Mouse (Mus musculus): ENCODE results near the gene Cxcr1. TPM values are rescaled to one million over a fixed set of nuclear protein-coding genes. Genes with fewer than 3 reads are reported as not detected.

Gene Cxcr1
- total RNA-seq (2021) = not detected
- long read RNA-seq, experiment 1 = 0 reads
- long read RNA-seq, experiment 2 = 0 reads

DNA sequence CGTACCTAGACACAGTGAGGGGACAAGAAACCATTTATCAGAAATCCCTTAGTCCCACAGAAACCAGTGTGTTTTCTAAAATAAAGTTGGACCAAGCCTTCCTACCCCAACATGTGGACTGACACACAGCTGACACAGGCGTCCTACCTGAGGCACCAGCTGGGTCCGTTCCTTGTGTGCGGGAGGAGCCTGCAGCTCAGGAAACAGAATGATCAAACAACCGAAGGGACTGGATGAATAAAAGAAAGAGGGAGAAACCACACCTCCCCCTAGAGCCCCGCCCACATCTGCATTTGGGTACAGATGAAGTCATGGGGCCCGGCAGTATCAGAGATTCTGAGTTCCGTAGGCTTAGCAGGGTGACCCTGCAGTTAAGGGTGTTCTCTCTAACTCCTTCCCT lies at the start of gene Cxcr1:
Gene Cxcr1, minus strand, starts transcription at position 187 of the 400 bp plus-strand sequence.
- DNase-seq = no peak

DNA sequence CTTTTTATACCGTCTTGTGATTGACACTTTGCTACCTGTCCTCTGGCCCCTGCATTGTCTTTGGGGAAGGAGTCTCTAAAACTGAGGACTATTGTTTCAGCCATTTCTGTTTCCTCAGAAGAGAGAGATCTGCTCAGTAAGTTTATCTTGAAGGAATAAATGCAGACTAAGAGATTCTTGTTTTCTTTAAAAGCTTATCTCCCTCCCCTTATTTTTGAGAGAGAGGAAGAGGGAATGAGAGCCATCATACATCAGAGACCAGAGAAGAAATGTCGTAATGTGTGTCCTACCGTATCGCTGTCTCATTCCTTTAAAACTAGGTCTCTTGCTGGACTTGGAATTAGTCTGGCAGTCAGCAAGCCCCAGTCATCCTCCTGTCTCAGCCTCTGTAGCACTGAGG lies 46.4 kb upstream of the Cxcr1 start:
- DNase-seq = no peak

DNA sequence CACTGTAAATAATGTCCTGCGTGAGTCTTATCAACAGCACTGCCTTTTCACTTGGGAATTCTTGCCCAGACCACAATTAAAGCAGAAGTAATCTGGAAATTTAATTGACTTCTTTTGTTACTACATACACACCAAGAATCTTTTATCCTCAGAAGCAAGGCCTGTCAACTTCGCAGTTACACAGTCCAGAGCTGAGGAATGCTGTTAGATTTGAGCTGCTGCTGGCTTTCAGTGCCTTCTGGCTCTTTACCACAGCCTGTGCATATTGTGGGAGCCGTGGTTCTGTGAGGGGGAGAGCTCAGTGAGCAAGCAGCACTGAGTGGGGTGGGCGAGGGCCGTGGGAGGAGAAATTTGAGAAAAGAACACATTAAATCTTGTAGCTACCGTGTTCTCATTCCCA lies 45.9 kb upstream of the Cxcr1 start:
- DNase-seq = no peak

DNA sequence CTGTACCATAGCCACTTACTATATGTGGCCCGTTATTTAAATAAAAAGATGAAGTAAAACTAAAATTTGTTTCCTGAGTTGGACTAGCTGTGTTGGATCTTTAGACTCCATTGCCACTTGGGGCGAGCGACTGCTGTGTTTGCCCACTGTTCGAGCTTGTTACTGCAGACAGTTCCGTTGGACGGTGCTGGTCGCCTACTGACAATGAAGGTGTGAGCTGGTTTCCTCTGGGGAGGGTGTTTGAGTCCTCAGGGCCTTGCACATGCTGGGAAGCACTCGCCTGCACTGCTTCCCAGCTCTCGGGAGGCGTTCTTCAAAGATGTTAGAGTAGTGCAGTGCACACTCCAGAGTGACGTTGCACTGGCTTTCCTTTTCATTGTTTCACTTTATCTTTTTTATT lies 45.2 kb upstream of the Cxcr1 start:
- no peak for DNase-seq

DNA sequence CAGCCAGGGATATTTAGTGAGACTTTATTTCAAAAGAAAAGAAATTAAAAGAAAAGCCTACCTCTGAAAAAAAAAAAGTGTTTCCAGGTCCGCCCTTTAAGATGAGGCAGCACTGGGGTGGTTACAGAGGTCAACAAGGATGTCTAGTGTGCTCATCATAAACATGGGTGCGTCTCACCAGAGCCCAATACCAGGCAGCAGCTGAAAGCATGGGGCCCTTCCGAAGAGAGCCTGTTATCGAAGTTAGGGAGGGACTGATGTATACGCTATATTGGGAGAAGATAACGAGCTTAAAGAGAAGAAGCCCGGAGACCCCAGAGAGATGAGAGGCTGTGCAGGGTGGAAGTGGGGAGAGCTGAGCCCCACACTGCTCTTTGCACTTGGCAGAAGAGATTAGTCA lies 44.7 kb upstream of the Cxcr1 start:
- no peak for DNase-seq

DNA sequence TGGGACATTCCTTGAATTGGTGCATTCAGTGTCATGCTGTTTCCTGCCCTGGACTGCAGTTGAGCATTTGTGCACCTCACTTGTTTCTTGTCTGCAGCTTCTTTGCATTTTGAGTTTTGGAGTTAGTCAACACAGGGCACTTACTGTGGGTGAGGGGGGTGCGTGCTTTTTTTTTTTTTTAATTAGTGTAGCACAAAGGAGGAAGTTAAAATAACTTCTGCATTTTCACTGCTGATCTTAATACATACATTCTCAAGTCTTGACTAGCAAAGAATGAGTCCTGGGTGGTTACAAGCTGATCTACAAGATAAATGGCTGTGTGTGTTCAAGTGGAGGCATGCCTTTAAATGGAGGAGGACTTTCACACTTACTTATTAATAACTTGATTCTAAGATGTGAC lies 43.7 kb upstream of the Cxcr1 start:
- no peak for DNase-seq

DNA sequence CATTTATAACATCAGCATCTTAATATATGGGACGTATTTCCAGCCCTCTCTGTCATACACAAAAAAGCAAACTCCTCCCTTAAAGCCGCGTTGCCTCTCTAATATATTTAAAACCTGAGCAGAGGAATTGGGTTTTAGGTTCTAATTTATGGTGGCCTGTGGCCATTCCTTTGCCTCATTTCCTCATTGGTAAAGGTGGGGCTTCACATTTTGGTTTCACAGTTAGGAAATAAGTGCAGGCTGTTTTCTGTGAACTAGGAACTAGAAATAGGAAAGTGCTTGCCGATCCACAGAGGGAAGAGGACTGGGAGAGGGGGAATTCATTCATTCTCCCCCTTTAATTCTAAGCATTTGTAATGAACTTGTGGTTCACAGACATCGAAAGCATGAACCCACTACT lies 43.2 kb upstream of the Cxcr1 start:
- no peak for DNase-seq

DNA sequence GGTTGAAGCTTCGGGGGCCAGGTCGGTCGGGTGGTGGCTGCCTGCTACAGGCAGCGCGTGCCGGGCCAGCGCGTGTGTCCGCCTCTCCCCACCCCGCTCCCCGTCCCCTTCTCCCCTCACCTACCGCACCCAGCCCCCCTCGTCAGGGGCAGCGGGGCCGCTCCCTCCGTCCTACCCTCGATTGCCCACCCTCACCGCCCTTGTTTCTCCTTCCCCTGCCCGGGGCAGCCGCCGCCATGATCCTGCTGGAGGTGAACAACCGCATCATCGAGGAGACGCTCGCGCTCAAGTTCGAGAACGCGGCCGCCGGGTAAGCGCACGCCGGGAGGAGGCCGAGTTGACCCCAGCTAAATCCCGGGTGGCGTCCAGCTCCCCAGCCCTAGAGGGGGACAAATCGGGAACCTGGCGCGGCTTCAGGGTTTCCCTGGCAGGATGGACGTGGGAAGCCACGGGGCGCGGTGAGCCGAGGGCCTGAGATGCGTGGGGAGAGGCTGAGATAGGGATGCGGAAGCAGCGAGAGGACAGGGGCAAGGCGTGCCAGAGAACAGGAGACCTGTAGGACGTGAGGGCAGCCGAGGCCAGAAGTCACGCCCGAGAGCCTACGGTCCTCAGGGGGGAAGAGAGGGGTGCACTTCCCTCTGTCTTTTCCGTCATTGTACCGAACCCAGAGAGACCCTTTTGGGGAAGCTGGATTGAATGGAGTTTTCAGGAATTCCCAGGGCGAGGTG lies 42.3 kb upstream of the Cxcr1 start:
- peak; percentile 22 for DNase-seq

DNA sequence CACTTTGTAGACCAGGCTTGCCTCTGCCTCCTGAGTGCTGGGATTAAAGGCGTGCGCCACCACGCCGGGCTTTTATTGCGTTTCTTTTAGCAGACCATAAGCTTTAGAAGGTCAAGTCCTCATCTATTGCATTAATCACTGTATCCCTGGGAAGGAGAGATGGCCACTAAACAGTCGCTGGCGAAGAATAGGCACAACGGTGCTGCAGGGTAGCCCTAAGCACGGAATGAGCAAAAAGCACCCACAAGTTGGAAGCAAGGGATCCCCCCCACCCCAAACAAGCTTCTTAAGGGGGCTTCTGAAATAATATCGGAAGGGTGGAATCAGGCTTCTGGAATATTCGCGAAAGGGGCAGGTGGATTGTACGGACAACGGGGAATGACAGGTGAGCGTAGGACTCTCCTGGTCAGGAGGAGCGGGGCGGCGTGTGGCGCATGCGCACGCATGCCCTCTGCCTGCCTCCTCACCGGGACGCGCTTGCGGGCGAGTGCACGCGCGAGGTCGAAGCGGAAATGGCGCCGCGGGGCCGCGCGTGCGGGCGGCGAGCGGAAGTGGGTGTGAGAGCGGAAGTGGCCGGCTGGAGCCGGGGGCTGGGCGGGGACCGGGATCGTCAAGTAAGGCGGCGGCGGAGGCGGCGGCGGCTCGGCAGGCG lies 41.6 kb upstream of the Cxcr1 start, which contains the start of gene Arpc2:
Gene Arpc2, plus strand, starts transcription at position 147 of the 652 bp plus-strand sequence.
- peak; percentile 97 for DNase-seq

DNA sequence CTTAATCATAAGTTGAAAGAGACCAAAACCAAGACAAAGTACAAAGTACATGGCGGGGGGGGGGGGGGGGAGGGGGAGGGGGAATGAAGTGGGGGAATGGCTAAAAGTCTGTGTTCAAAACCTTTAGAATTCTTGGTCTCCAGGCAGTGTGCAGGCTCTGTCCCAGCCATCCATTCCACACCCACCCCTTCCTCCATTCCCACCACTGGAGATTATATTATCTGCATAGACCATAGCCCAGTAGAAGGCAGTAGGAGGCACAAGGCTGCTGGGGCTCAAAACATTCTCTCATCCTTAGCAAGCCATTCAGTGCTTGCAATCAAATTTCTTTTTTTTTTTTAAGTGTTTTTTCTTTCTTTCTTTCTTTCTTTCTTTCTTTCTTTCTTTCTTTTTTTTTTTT lies 36.6 kb upstream of the Cxcr1 start:
- no peak for DNase-seq

DNA sequence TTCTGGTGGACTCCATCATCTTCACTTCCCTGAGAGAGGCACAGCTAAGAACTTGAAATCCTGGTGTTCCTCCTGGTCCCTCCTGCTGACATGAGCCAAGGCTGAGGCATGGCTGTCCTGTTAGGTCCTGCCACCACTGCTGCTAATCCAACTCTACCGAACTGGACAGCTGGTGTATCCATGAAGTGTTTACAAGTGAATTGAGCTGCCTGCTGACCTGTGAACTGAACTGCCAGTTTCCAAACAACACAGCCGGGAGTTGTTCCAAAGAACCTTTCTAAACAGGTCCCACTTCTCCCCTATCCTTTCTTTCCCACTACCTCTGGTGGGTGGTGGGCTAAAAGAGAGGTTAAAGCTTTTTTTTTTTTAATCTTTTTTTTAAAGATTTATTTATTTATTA lies 35.5 kb upstream of the Cxcr1 start:
- no peak for DNase-seq

DNA sequence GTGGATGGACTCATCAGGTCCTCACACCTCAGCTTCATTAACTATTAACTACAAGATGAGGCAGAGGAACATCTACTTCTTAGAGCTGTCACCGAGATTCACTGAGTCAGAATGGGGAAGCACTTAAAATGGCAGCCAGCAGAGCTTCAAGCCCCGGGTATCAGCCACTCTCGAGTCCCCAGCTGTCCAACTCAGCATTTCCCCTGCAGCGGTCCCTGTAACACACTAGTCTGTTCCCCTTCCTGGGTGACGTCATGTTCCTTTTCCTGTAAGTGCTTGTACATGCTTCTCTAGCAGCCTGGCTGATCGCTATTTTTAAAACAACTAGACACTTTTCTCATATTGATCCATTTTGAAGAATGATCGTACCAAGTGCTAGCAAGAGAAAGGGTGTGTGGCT lies 32.9 kb upstream of the Cxcr1 start:
- peak; percentile 29 for DNase-seq

DNA sequence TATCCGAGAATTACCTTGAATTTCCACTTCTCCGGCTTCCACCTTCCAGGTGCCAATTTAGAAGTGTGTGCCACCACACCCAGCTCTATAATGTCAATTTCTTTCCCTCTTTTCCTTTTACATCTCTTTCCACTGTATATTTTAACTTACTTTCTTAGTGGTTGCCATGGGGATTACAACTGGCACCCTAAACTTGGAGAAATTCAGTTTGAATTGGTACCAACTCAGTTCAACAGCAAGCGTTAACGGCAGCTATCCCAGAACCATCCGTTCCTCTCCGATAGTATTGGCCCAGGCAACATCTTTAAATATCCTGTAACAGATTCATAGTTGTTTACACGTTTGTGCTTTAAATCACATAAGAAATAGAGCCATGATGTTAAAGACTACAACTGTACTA lies 25.5 kb upstream of the Cxcr1 start:
- DNase-seq = no peak

DNA sequence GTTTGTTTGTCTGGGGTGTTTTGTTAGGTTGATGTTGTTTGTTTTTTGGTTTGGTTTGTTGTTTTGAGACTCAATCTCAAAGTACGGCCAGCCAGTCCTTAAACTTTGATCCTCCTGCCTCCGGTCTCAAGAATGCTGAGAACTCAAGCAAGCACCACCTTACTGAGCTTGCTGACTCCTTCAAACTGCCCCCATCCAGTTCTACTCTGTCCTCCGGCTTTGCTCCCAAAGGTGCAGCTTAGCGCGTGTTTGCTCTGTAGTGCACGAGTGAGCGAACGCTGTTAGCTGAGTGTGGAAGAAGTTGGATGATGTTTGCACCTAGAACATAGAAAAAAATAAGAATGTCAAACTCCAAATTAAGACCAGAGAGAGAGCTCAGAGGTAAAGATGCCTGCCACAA lies 14.5 kb upstream of the Cxcr1 start:
- no peak for DNase-seq

DNA sequence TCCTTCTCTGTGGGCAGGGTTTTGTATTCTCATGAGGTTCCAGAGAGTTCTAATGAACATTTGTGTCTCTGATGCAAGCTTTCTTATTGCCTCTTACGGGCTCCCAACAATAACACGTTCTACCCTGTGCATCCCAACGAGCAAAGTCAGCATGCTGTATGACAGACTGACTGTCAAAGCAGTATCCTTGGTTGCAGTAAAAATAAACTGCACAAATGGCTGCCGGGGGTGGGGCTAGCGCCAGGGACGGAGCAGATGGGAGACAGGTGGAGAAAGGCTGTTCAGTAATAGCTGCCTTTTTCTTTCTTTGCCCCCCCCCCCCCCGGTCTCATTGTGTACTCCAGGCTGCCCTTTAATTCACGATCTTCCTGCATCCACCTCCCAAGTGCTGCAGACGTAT lies 13.5 kb upstream of the Cxcr1 start:
- DNase-seq = no peak

DNA sequence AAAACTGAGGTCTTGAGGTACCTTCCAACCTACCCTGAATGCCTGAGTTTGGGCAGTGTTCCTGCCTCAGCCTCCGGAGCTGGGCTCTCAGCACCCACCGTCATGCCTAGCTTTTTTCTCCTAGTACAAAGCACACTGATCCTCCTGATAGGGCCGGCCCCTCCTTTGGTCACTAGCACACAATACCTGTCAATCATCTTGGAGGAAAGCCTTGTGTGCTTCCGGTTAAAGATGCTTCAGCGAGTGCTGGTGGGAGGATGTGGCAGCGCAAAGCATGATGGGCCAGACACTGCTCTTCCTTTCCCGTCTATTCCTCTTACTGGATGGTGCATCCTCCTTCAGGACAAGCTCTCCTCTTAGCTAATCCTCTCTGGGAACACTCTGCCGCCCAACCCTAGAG lies 12.2 kb upstream of the Cxcr1 start:
- DNase-seq = no peak

DNA sequence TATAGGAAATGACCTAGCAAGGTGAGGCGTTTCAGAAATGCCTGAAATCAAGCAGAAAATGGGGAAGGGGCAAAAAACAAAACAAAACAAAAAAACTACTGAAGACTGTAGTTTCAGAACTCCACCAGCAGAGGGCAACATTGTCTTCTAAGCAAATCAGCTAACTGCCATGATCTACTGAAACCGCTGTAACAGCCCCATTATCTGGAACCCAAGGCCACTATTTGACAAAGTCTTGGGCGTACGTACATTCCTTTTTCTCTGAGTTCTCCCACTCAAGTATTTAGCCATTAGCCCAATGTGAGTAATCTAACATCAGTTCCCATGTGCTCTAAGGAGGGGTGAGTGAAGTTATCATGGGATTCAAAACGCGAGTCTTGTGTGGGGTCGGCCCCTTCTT lies 11.4 kb upstream of the Cxcr1 start:
- DNase-seq = no peak

DNA sequence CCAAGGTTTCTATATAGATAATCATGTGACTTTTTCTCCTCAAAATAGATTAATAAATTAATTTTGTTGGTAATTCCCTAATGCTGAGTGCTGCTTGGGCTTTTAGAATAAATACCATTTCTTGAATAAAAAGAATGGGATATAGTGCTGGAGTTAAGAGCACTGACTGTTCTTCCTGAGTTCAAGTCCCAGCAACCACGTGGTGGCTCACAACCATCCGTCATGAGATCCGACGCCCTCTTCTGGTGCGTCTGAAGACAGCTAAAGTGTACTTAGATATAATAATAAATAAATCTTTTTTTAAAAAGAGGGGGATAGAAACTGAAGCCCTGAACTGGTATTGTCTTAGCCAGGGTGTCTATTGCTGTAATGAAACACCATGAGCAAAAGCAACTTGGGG lies 9.0 kb upstream of the Cxcr1 start:
- DNase-seq = no peak

DNA sequence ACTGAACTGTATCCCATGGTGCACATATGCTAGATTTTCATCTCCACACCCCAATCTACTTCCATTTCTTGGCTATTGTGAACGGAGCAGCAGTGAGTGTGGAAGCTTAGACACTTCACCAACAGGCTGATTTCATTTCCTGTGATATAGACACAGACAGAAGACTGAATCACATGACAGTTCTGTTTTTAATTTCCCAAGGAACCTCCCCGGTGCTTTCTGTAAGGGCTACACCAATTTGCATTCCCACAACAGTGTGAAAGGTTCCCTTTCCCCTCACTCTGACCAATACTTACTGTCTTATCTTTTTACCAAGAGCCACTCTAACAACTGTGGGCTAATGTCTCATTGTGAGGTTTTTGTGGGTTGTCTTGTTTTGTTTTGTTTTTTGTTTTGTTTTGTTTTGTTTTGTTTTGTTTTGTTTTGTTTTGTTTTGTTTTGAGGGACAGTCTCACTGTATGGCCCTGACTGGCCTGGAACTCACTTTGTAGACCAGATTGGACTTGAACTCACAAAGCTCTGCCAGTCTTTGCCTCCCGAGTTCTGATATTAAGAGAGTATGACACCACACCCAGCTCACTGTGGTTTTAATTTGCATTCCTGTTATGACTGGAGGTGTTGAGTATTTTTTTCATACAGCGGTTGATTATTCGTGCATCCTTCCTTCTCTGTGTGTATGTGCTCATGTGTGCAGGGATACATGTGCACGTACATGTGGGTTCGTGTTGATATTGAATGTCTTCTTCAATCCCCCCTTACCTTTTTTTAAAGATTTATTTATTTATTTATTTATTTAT lies 6.8 kb upstream of the Cxcr1 start:
- no peak for DNase-seq

DNA sequence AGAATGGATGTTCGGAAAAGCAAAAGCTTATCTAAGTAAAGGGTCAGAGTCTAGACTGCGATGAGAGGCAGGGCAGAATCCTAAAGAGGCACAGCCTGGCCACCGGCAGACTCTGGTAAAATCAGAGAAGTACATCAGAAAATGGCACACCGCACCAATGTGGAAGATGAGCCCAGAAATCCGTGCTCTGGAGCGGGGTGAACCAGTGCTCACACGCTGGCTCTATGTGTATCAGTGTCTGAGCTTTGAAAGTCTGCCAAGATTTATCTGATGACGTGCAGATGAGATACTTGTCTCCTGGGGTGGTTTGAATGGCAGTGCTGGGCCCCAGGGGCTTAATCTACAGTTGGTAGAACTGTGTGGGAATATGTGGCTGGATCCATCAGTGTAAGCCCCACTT lies 4.6 kb upstream of the Cxcr1 start:
- DNase-seq = no peak

DNA sequence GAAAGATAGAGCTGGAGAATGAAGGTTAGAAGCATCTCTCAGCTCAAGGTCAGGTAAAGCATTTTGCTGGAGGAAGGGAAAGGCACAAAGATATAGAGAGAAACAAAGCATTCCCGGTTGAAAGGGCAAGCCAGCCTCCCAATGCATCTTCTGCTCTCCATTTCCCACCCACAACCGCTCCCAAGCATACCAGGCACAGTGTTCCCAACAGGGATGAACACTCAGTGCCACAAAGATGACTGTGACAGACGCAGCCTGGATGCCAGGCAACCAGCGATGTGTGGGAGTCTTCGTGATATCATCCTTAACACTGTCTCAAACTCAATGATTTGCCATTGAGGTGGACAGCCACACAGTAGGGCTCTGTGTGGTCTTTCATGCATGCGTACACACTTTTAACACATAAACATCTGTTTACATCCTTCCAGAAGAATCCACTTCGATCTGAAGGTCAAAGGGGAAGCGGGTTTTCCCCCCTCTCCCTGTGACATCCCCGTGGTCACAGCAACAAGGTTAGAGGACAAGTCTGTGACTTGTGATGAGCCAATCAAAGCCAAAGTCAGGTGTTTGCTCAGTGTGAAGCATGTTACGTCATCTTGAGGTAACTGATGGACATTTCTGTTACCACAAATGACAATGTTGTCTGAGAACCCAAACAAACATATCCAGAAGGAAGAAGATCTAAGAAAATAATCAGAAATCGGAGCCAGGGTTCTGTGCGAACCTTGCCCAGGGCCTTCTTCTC lies 3.5 kb upstream of the Cxcr1 start:
- DNase-seq = no peak

DNA sequence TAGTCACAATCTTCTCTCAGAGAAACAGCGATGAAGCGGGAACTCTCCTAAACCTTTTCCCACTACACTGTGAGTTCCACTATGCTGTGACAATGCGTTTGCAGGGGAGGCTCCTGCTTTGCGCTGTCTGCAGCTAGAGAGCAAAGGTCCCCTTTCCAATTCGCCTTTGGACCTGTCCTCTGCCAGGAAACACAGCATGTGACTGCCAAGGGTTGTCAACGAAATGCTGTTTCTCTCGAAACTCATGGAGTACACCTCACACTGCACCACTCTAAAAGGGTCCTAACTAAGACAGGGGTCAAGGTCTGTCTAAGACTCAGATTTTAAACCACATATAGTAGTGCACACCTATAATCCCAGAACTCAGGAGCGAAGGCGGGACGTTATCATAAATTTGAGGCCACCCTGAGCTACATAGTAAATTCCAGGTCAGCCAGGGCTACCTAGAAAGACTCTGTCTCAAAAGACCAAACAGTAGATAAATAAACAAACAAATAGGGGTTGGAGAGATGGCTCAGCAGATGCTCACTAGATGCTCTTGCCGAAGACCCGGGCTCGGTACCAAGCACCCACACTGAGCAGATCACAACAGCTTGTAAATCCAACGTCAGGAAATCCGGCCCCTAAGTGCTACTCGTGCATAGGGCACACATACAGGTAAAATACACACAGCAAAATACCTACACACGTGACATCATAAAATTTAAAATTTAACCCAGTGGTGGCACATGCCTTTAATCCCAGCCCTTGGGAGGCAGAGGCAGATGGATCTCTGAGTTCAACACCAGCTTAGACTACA lies 2.4 kb upstream of the Cxcr1 start:
- DNase-seq = no peak
